Mouse (Mus musculus) liver, embryonic 13.5 days (tissue): Measurements from ENCODE around the gene Vil1. TPM values are rescaled to one million over a fixed set of nuclear protein-coding genes. Genes with fewer than 3 reads are reported as not detected.

Source experiments
- ATAC-seq: fragments of 200-750 bp; cut with Nextera tagmentation; 2 replicates; pipeline ENCODE4 v1.8.0; 2017; ENCODE audit warnings: low read depth, mild to moderate bottlenecking, moderate number of reproducible peaks, moderate library complexity
- DNase-seq: peaks from one replicate; pipeline ENCODE4 v3.0.0; 2022
- H3K27ac ChIP-seq: fragments of 300-500 bp; sonication (generic); 2 replicates; pipeline ENCODE4 v1.5.1; 2015; ENCODE audit warnings: moderate library complexity, mild to moderate bottlenecking, inconsistent platforms
- H3K27me3 ChIP-seq: fragments of 300-500 bp; sonication (generic); 2 replicates; pipeline ENCODE4 v1.6.1; 2015; ENCODE audit warnings: mild to moderate bottlenecking, inconsistent platforms
- H3K36me3 ChIP-seq: fragments of 300-500 bp; sonication (generic); 2 replicates; pipeline ENCODE4 v1.6.1; 2015; ENCODE audit warnings: mild to moderate bottlenecking, inconsistent platforms
- H3K4me1 ChIP-seq: fragments of 300-500 bp; sonication (generic); replicated peaks from 2 replicates; pipeline ENCODE4 v1.6.1; 2015; ENCODE audit warnings: inconsistent platforms
- H3K4me2 ChIP-seq: fragments of 300-500 bp; sonication (generic); 2 replicates; pipeline ENCODE4 v1.6.1; 2015; ENCODE audit warnings: inconsistent platforms, mild to moderate bottlenecking, moderate library complexity
- H3K4me3 ChIP-seq: fragments of 300-500 bp; sonication (generic); replicated peaks from 2 replicates; pipeline ENCODE4 v1.5.1; 2015; ENCODE audit warnings: mild to moderate bottlenecking, inconsistent platforms
- H3K9ac ChIP-seq: fragments of 300-500 bp; sonication (generic); 2 replicates; pipeline ENCODE4 v1.6.1; 2015; ENCODE audit warnings: mild to moderate bottlenecking, inconsistent platforms
- H3K9me3 ChIP-seq: fragments of 300-500 bp; sonication (generic); replicated peaks from 2 replicates; pipeline ENCODE4 v1.6.1; 2016; ENCODE audit warnings: inconsistent platforms
- WGBS: fragments of 180-500 bp; shearing (Covaris S2); methylation state at CpG from one replicate; pipeline ENCODE4 v1.1.7; 2015; ENCODE audit not compliant: insufficient replicate concordance; 5-methylcytosine and 5-hydroxymethylcytosine counted together
- microRNA counts: library from miRNA; unstranded; fragments of <30 nt; microRNA quantifications from one replicate; lab custom pipeline; 2016
- microRNA-seq: library from miRNA; unstranded; fragments of <30 nt; microRNA quantifications from one replicate; pipeline ENCODE4, GENCODE M21; 2016
- polyA plus RNA-seq: library from polyadenylated mRNA; unstranded; fragments of >200 nt; fragmentation: Nextera tagmentation; extraction: Ambion mirVana; gene quantifications from 2 replicates; pipeline ENCODE4 v1.2.1, GENCODE M21; 2015

The Vil1 gene
- polyA plus RNA-seq, 1 experiment from 2014 or later = 0.62 TPM

DNA sequence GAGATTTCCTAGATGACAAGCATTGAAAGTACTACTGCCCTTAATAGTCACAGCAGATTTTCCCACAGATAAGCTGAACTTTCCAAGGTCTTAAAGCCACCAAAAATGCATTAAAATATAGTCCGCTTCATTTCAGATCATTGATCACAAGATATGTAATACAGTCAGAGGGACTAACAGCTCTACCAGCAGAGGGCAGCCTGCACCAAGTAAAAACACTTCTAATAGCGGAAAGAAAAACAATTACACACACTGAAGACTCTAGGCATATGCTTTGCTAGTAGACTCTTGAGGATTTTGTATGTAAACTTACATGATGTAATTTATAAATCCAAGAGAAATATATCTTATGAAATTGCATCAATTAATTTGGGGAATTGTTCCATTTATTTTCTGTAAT lies 51.1 kb downstream of the Vil1 start:
- no peak overlapping the region for H3K4me2 ChIP-seq
- H3K4me3 ChIP-seq = no peak overlapping the region
- no peak for ATAC-seq
- no peaks in the 10 kb centered on the region for H3K4me1 ChIP-seq
- H3K36me3 ChIP-seq = peaks cover 63% of the 10 kb centered on the region
- 74% methylated on average over 2 of the region's 2 CpGs for WGBS
- no peak overlapping the region for H3K27ac ChIP-seq
- no peak overlapping the region for H3K9ac ChIP-seq
- no peaks in the 10 kb centered on the region for H3K27me3 ChIP-seq
- no peak for DNase-seq
- no peaks in the 10 kb centered on the region for H3K9me3 ChIP-seq

MicroRNAs encoded within 50 kb of the gene (microRNA counts, 519-probe panel; counts per million panel counts)
- microRNA mmu-miR-26b (lab: Ali Mortazavi, UCI) = 5,054 counts per million, percentile 53 among the panel's probes with 10 or more counts

Small RNA genes lying within 50 kb of the gene (microRNA-seq; reads per million reads assigned to microRNA genes)
- 45,578 reads per million, percentile 99 among the genes with 10 or more reads in this experiment for gene Mir26b

Other genes starting within 250 kb of the Vil1 start
- gene Cxcr1, start 214.7 kb upstream of the Vil1 start, polyA plus RNA-seq = not detected in 2 replicates
- gene Arpc2, start 173.3 kb upstream of the Vil1 start, polyA plus RNA-seq = 226 and 264 TPM in 2 replicates
- gene Gpbar1, start 130.8 kb upstream of the Vil1 start, polyA plus RNA-seq = 0.64 and 0.75 TPM in 2 replicates
- gene Aamp, start 124.6 kb upstream of the Vil1 start, polyA plus RNA-seq = 104 and 107 TPM in 2 replicates
- gene Pnkd, start 124.4 kb upstream of the Vil1 start, polyA plus RNA-seq = 36.5 and 39.8 TPM in 2 replicates
- gene Tmbim1, start 103.8 kb upstream of the Vil1 start, polyA plus RNA-seq = 15.9 and 18.0 TPM in 2 replicates
- gene Catip, start 47.3 kb upstream of the Vil1 start, polyA plus RNA-seq = 0.08 and 0.13 TPM in 2 replicates
- 9.6 and 10.0 TPM in 2 replicates for gene Slc11a1, start 34.2 kb upstream of the Vil1 start, polyA plus RNA-seq
- 33.1 and 35.6 TPM in 2 replicates for gene Ctdsp1, start 17.9 kb upstream of the Vil1 start, polyA plus RNA-seq
- 40.6 and 50.6 TPM in 2 replicates for gene Cnot9, start 96.7 kb downstream of the Vil1 start, polyA plus RNA-seq
- gene Plcd4, start 133.5 kb downstream of the Vil1 start, polyA plus RNA-seq = 0.02 and 0.22 TPM in 2 replicates
- 13.6 and 16.6 TPM in 2 replicates for gene Usp37, start 134.9 kb downstream of the Vil1 start, polyA plus RNA-seq
- 1.8 TPM in 2 replicates for gene Zfp142, start 178.9 kb downstream of the Vil1 start, polyA plus RNA-seq
- 13.8 and 14.3 TPM in 2 replicates for gene Bcs1l, start 178.9 kb downstream of the Vil1 start, polyA plus RNA-seq
- 12.9 and 13.7 TPM in 2 replicates for gene Rnf25, start 192.0 kb downstream of the Vil1 start, polyA plus RNA-seq
- gene Stk36, start 192.1 kb downstream of the Vil1 start, polyA plus RNA-seq = 0.50 and 0.58 TPM in 2 replicates